Mouse (Mus musculus) forebrain, embryonic 16.5 days (tissue): ENCODE data around the gene Ecm1. TPM values are rescaled to one million over a fixed set of nuclear protein-coding genes. Genes with fewer than 3 reads are reported as not detected.
"Not testable (repeated sequence)": the region's sequence is repeated elsewhere in the genome, so short reads cannot be mapped to it uniquely, and the experiment has no call there.

ENCODE experiments used
- ATAC-seq: fragments of 200-750 bp; cut with Nextera tagmentation; 2 replicates; pipeline ENCODE4 v1.8.0; 2017; ENCODE audit warnings: mild to moderate bottlenecking, moderate library complexity
- H3K27ac ChIP-seq: fragments of 300-500 bp; sonication (generic); 2 replicates; pipeline ENCODE4 v1.5.1; 2014; ENCODE audit warnings: low read length, control low read depth
- H3K27me3 ChIP-seq: fragments of 300-500 bp; sonication (generic); replicated peaks from 2 replicates; pipeline ENCODE4 v1.6.1; 2014; ENCODE audit warnings: low read length; ENCODE audit not compliant: control insufficient read depth, insufficient read depth
- H3K36me3 ChIP-seq: fragments of 300-500 bp; sonication (generic); 2 replicates; pipeline ENCODE4 v1.6.1; 2014; ENCODE audit not compliant: control insufficient read depth, insufficient read depth
- H3K4me1 ChIP-seq: fragments of 300-500 bp; sonication (generic); replicated peaks from 2 replicates; pipeline ENCODE4 v1.6.1; 2014; ENCODE audit warnings: low read length; ENCODE audit not compliant: control insufficient read depth, insufficient read depth
- H3K4me2 ChIP-seq: fragments of 300-500 bp; sonication (generic); 2 replicates; pipeline ENCODE4 v1.6.1; 2014; ENCODE audit warnings: mild to moderate bottlenecking, low read length, control low read depth
- H3K4me3 ChIP-seq: fragments of 300-500 bp; sonication (generic); replicated peaks from 2 replicates; pipeline ENCODE4 v1.5.1; 2014; ENCODE audit warnings: mild to moderate bottlenecking, low read length, control low read depth
- H3K9ac ChIP-seq: fragments of 300-500 bp; sonication (generic); replicated peaks from 2 replicates; pipeline ENCODE4 v1.6.1; 2014; ENCODE audit warnings: low read depth, low read length, control low read depth
- H3K9me3 ChIP-seq: fragments of 300-500 bp; sonication (generic); 2 replicates; pipeline ENCODE4 v1.6.1; 2016; ENCODE audit warnings: low read length; ENCODE audit not compliant: control insufficient read depth
- WGBS: fragments of 180-500 bp; shearing (Covaris S2); extraction: QIAGEN DNeasy Blood & Tissue Kit; methylation state at CpG from one replicate; pipeline ENCODE4 v1.1.7; 2014; 5-methylcytosine and 5-hydroxymethylcytosine counted together
- polyA plus RNA-seq: library from polyadenylated mRNA; unstranded; fragments of >200 nt; fragmentation: Nextera tagmentation; extraction: Ambion mirVana; gene quantifications from 2 replicates; pipeline ENCODE4 v1.2.1, GENCODE M21; 2015

Ecm1 gene
- polyA plus RNA-seq, 1 experiment from 2014 or later: 7.9 TPM

GRCm38 (mm10) chr3:95695796-95696195, 43.6 kb downstream of the Ecm1 start:
- no peak overlapping the region for H3K4me3 ChIP-seq
- WGBS: 81% methylated on average over 3 of the region's 3 CpGs
- ATAC-seq: no peak
- H3K27me3 ChIP-seq: no peaks in the 10 kb centered on the region
- H3K4me1 ChIP-seq: no peaks in the 10 kb centered on the region
- no peaks in the 10 kb centered on the region for H3K9me3 ChIP-seq
- H3K27ac ChIP-seq: no peak overlapping the region
- no peaks in the 10 kb centered on the region for H3K36me3 ChIP-seq
- no peak overlapping the region for H3K9ac ChIP-seq
- no peak overlapping the region for H3K4me2 ChIP-seq

- no peaks in the 10 kb centered on the region for H3K27me3 ChIP-seq
- H3K4me3 ChIP-seq: no peak overlapping the region
- WGBS: 90% methylated on average over 11 of the region's 11 CpGs
- H3K9me3 ChIP-seq: no peaks in the 10 kb centered on the region
- no peak for ATAC-seq
- no peaks in the 10 kb centered on the region for H3K4me1 ChIP-seq
- H3K36me3 ChIP-seq: no peaks in the 10 kb centered on the region
- H3K4me2 ChIP-seq: no peak overlapping the region
- H3K9ac ChIP-seq: no peak overlapping the region
- no peak overlapping the region for H3K27ac ChIP-seq
Observed at GRCm38 (mm10) chr3:95694808-95695703, 44.3 kb downstream of the Ecm1 start.

- Histone ChIP-seq H3K4me3 (no peak overlapping the region), H3K9me3 (no peaks in the 10 kb centered on the region), H3K36me3 (no peaks in the 10 kb centered on the region), H3K9ac (no peak overlapping the region), H3K4me2 (no peak overlapping the region), H3K27ac (no peak overlapping the region), H3K27me3 (no peaks in the 10 kb centered on the region), H3K4me1 (no peaks in the 10 kb centered on the region)
- WGBS: 80% methylated on average over 11 of the region's 11 CpGs
- ATAC-seq: no peak
Observed at GRCm38 (mm10) chr3:95693821-95694807, 45.3 kb downstream of the Ecm1 start.

GRCm38 (mm10) chr3:95692677-95693076, 46.7 kb downstream of the Ecm1 start:
- ATAC-seq: no peak

GRCm38 (mm10) chr3:95690552-95690951, 48.8 kb downstream of the Ecm1 start:
- not testable (repeated sequence) for H3K27me3 ChIP-seq, H3K36me3 ChIP-seq, H3K27ac ChIP-seq, H3K4me3 ChIP-seq, H3K9me3 ChIP-seq, ATAC-seq, H3K4me2 ChIP-seq, H3K9ac ChIP-seq
- peaks cover 11% of the 10 kb centered on the region for H3K4me1 ChIP-seq
- 95% methylated on average over 2 of the region's 2 CpGs for WGBS

More at GRCm38 (mm10) chr3:95692677-95693076, 46.7 kb downstream of the Ecm1 start:
- Histone ChIP-seq H3K4me2 (no peak overlapping the region), H3K4me1 (peaks cover 3% of the 10 kb centered on the region), H3K9ac (no peak overlapping the region), H3K36me3 (no peaks in the 10 kb centered on the region), H3K9me3 (no peaks in the 10 kb centered on the region), H3K27me3 (no peaks in the 10 kb centered on the region), H3K27ac (no peak overlapping the region), H3K4me3 (no peak overlapping the region)
- WGBS: 83% methylated on average over 6 of the region's 6 CpGs

GRCm38 (mm10) chr3:95689940-95690339, 49.4 kb downstream of the Ecm1 start:
- WGBS: 53% methylated on average over 2 of the region's 2 CpGs
- H3K36me3 ChIP-seq: no peaks in the 10 kb centered on the region
- H3K4me2 ChIP-seq: no peak overlapping the region
- no peaks in the 10 kb centered on the region for H3K9me3 ChIP-seq
- no peak overlapping the region for H3K9ac ChIP-seq
- no peak for ATAC-seq
- no peak overlapping the region for H3K4me3 ChIP-seq
- H3K27me3 ChIP-seq: no peaks in the 10 kb centered on the region
- H3K27ac ChIP-seq: no peak overlapping the region
- peaks cover 11% of the 10 kb centered on the region for H3K4me1 ChIP-seq

- H3K4me2 ChIP-seq: no peak overlapping the region
- no peak for ATAC-seq
- no peak overlapping the region for H3K27ac ChIP-seq
- no peak overlapping the region for H3K9ac ChIP-seq
- no peaks in the 10 kb centered on the region for H3K36me3 ChIP-seq
- 42% methylated on average over 11 of the region's 11 CpGs for WGBS
- H3K9me3 ChIP-seq: no peaks in the 10 kb centered on the region
- H3K4me3 ChIP-seq: no peak overlapping the region
- H3K27me3 ChIP-seq: no peaks in the 10 kb centered on the region
- H3K4me1 ChIP-seq: peaks cover 11% of the 10 kb centered on the region
Observed at GRCm38 (mm10) chr3:95689171-95689915, 50.0 kb downstream of the Ecm1 start.

- peak within 1 kb of the TSS; percentile 65 for H3K4me2 ChIP-seq
- ATAC-seq: peak; percentile 65
- peaks cover 11% of the 10 kb centered on the region for H3K4me1 ChIP-seq
- no peaks in the 10 kb centered on the region for H3K9me3 ChIP-seq
- H3K36me3 ChIP-seq: no peaks in the 10 kb centered on the region
- no peaks in the 10 kb centered on the region for H3K27me3 ChIP-seq
- H3K27ac ChIP-seq: no peak within 1 kb of the TSS
- H3K9ac ChIP-seq: peak within 1 kb of the TSS; percentile 33; the same call in 1 of the 2 replicates
- whole genome bisulfite sequencing: 6% methylated on average over 50 of the region's 50 CpGs
- H3K4me3 ChIP-seq: peak within 1 kb of the TSS; percentile 35
Observed at GRCm38 (mm10) chr3:95687524-95688421, 51.6 kb downstream of the Ecm1 start, which contains the start of gene Adamtsl4. Adamtsl4 (minus strand) TSS chr3:95687917.
